Mouse (Mus musculus): ENCODE measurements around the gene Suclg1. TPM values are rescaled to one million over a fixed set of nuclear protein-coding genes. Genes with fewer than 3 reads are reported as not detected.

Gene Suclg1
- polyA plus RNA-seq, 1 experiment = 127 TPM

GRCm38 (mm10) chr6:73311335-73311734, 63.2 kb downstream of the Suclg1 start:
- no peaks in the 10 kb centered on the region for H3K36me3 ChIP-seq (ENCODE audit: control insufficient read depth, insufficient read depth)
- H3K27me3 ChIP-seq (ENCODE audit: control insufficient read depth, insufficient read depth, insufficient read length) = no peaks in the 10 kb centered on the region
- H3K79me3 ChIP-seq (ENCODE audit: low read depth) = no peaks in the 10 kb centered on the region
- no peak overlapping the region for H3ac ChIP-seq (ENCODE audit: control insufficient read depth, insufficient read length, low read depth)
- TF ChIP-seq USF1 (IDR thresholded peaks at IDR 0.05; ENCODE audit: low read depth) (no peak), MYOG (IDR thresholded peaks at IDR 0.05; ENCODE audit: control insufficient read depth, extremely low read depth, insufficient read length) (no peak), MYOD1 (IDR thresholded peaks at IDR 0.05; ENCODE audit: control insufficient read depth, insufficient read length, low read depth) (no peak), FOSL1 (IDR thresholded peaks at IDR 0.05; ENCODE audit: insufficient read depth, low read length, poor library complexity, severe bottlenecking) (no peak), MAX (IDR thresholded peaks at IDR 0.05) (no peak), CEBPB (IDR thresholded peaks at IDR 0.05; ENCODE audit: low read depth) (no peak), CTCF (IDR thresholded peaks at IDR 0.05; ENCODE audit: control insufficient read depth, insufficient read depth, insufficient read length) (no peak)
- H3K79me2 ChIP-seq (ENCODE audit: control insufficient read depth, insufficient read depth) = no peaks in the 10 kb centered on the region
- no peak overlapping the region for H3K4me3 ChIP-seq (ENCODE audit: insufficient read depth, poor library complexity, severe bottlenecking)

- Histone ChIP-seq H3K79me3 (ENCODE audit: low read depth) (no peaks in the 10 kb centered on the region), H3ac (ENCODE audit: control insufficient read depth, insufficient read length, low read depth) (no peak overlapping the region), H3K27me3 (ENCODE audit: control insufficient read depth, insufficient read depth, insufficient read length) (no peaks in the 10 kb centered on the region), H3K4me3 (ENCODE audit: insufficient read depth, poor library complexity, severe bottlenecking) (no peak overlapping the region), H3K36me3 (ENCODE audit: control insufficient read depth, insufficient read depth) (no peaks in the 10 kb centered on the region), H3K79me2 (ENCODE audit: control insufficient read depth, insufficient read depth) (no peaks in the 10 kb centered on the region)
- TF ChIP-seq MYOD1 (IDR thresholded peaks at IDR 0.05; ENCODE audit: control insufficient read depth, insufficient read length, low read depth) (no peak), CTCF (IDR thresholded peaks at IDR 0.05; ENCODE audit: control insufficient read depth, insufficient read depth, insufficient read length) (no peak), CEBPB (IDR thresholded peaks at IDR 0.05; ENCODE audit: low read depth) (no peak), MYOG (IDR thresholded peaks at IDR 0.05; ENCODE audit: control insufficient read depth, extremely low read depth, insufficient read length) (no peak), FOSL1 (IDR thresholded peaks at IDR 0.05; ENCODE audit: insufficient read depth, low read length, poor library complexity, severe bottlenecking) (no peak), MAX (IDR thresholded peaks at IDR 0.05) (no peak), USF1 (IDR thresholded peaks at IDR 0.05; ENCODE audit: low read depth) (no peak)
Measured at GRCm38 (mm10) chr6:73311786-73312185, 63.6 kb downstream of the Suclg1 start.

DNA sequence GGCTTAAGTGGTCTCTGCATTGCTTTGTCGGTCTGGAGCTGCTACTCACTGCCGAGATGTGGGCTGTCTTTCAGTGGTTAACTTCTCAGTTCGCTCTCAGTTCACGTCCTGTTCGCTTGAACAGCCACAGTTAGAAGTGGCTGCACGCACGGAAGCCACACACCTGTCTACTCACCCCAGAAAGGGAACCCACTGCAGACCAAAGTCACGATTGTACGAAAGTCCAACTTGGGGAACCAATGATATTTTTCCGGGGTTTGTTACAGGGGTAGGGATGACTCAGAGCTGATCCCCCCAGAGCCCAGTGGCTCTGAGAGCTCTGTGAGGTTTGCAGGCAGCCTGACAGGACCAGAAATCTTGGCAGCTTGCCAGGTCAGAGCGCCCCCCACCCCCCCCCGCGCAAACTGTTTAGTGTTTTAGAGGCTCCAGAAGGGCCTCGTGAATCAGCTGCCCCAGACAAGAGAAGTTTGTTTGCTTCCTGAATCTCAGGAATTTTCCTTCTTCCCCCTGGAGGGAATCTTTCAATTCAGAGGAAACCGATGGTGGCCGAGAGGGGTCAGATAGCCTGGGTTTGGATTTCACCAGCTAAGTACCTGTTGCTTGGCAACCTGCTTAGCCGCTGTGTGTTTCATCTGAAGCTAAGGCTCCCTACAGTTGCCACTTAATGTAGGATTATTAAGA, 66.9 kb downstream of the Suclg1 start:
- Histone ChIP-seq H3K79me3 (ENCODE audit: low read depth) (no peaks in the 10 kb centered on the region), H3K36me3 (ENCODE audit: control insufficient read depth, insufficient read depth) (no peaks in the 10 kb centered on the region), H3K4me3 (ENCODE audit: insufficient read depth, poor library complexity, severe bottlenecking) (no peak overlapping the region), H3ac (ENCODE audit: control insufficient read depth, insufficient read length, low read depth) (no peak overlapping the region), H3K79me2 (ENCODE audit: control insufficient read depth, insufficient read depth) (no peaks in the 10 kb centered on the region), H3K27me3 (ENCODE audit: control insufficient read depth, insufficient read depth, insufficient read length) (no peaks in the 10 kb centered on the region)
- TF ChIP-seq CTCF (IDR thresholded peaks at IDR 0.05; ENCODE audit: control insufficient read depth, insufficient read depth, insufficient read length) (no peak), MYOD1 (IDR thresholded peaks at IDR 0.05; ENCODE audit: control insufficient read depth, insufficient read length, low read depth) (no peak), MAX (IDR thresholded peaks at IDR 0.05) (no peak), MYOG (IDR thresholded peaks at IDR 0.05; ENCODE audit: control insufficient read depth, extremely low read depth, insufficient read length) (no peak), CEBPB (IDR thresholded peaks at IDR 0.05; ENCODE audit: low read depth) (no peak), FOSL1 (IDR thresholded peaks at IDR 0.05; ENCODE audit: insufficient read depth, low read length, poor library complexity, severe bottlenecking) (no peak)

- H3K27me3 ChIP-seq (ENCODE audit: control insufficient read depth, insufficient read depth, insufficient read length) = peaks cover 5% of the 10 kb centered on the region
- TF ChIP-seq MYOG (IDR thresholded peaks at IDR 0.05; ENCODE audit: control insufficient read depth, extremely low read depth, insufficient read length) (no peak), USF1 (IDR thresholded peaks at IDR 0.05; ENCODE audit: low read depth) (no peak), CEBPB (IDR thresholded peaks at IDR 0.05; ENCODE audit: low read depth) (no peak), CTCF (IDR thresholded peaks at IDR 0.05; ENCODE audit: control insufficient read depth, insufficient read depth, insufficient read length) (no peak), FOSL1 (IDR thresholded peaks at IDR 0.05; ENCODE audit: insufficient read depth, low read length, poor library complexity, severe bottlenecking) (no peak), MYOD1 (IDR thresholded peaks at IDR 0.05; ENCODE audit: control insufficient read depth, insufficient read length, low read depth) (no peak), MAX (IDR thresholded peaks at IDR 0.05) (no peak)
- no peaks in the 10 kb centered on the region for H3K36me3 ChIP-seq (ENCODE audit: control insufficient read depth, insufficient read depth)
- H3K4me3 ChIP-seq (ENCODE audit: insufficient read depth, poor library complexity, severe bottlenecking) = no peak overlapping the region
- H3K79me2 ChIP-seq (ENCODE audit: control insufficient read depth, insufficient read depth) = no peaks in the 10 kb centered on the region
- H3K79me3 ChIP-seq (ENCODE audit: low read depth) = no peaks in the 10 kb centered on the region
- no peak overlapping the region for H3ac ChIP-seq (ENCODE audit: control insufficient read depth, insufficient read length, low read depth)
Measured at GRCm38 (mm10) chr6:73322306-73322705, 74.1 kb downstream of the Suclg1 start.

Other genes starting within 250 kb of the Suclg1 start
- 0.20 TPM for gene Dnah6, start 26.7 kb upstream of the Suclg1 start, polyA plus RNA-seq (2012; fragmentation: generic; extraction: Trizol)
- not detected for gene 4931417E11Rik, start 221.3 kb downstream of the Suclg1 start, polyA plus RNA-seq (2012; fragmentation: generic; extraction: Trizol)